ENCODE assay signal across 10 mouse cellular contexts in the genomic region with DNA sequence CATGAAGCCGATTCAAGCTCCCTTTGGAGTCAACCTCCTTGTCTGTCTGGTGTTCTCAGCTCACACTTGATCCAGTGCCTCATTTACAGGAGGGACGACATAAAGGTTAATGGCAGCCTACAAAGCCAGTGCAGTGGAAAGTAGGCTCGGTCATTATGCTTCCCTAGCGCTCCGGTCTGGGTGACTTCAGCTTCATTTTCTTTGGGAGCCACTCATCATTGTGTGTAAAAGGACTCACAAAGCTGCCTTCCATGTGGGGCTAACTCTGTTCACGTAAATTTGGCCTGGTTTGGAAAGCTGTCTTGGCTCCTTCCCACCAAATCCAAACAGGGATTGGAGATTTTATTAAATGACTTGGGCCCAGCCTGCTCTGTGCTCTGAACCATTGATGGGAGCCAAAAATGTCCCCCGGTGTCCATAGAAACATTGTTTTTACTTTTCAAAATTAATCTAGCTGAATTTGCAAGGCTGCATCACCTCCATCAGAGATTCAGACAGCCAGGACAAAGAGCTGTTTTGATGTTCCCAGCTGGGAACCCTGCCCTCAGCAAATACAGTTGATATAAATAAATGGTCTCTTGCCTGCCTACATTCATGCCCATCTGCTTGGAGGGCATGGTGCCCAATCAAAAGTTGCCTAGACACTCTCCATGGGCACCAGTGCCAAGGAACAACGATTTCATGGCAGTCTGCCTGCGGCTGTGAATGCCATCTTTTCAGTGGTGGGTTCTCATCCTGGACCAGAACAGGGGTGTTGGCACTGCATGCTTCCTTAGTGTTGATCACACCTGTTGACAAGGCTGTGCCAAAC.
DNase-seq lines count a peak whose midpoint lies in the region; ATAC-seq and TF ChIP-seq lines count a peak whose summit lies in the region.
"Had no signal": no experiment of that assay in that cellular context is flagged by ENCODE, and none has a peak within 500 bp of the region (broad histone marks: within the 10 kb centered on the region; RNA-seq: fewer than 3 reads in every experiment).

No protein-coding gene starts in this region.

- ATAC-seq in liver, embryonic 12.5 days, result no peak

- H3K4me1 ChIP-seq in liver, embryonic 12.5 days, result no peaks in the 10 kb centered on the region
- H3K4me1 ChIP-seq in lung, adult 2 months (ENCODE audit: control insufficient read depth, insufficient read depth, low read length), result no peaks in the 10 kb centered on the region

- no peak overlapping the region for H3K9ac ChIP-seq in liver, embryonic 12.5 days

- no peaks in the 10 kb centered on the region for H3K27me3 ChIP-seq in liver, embryonic 12.5 days (replicated peaks)

- no peak for TF ChIP-seq POLR2A in lung, adult 2 months (IDR thresholded peaks at IDR 0.05; ENCODE audit: borderline replicate concordance, extremely low read depth, low read depth, low read length)

- no peak overlapping the region for H3K4me3 ChIP-seq in liver, embryonic 12.5 days
- no peak overlapping the region for H3K4me3 ChIP-seq in lung, adult 2 months (replicated peaks; ENCODE audit: extremely low read depth, low read depth, low read length)

- no peak overlapping the region for H3K27ac ChIP-seq in liver, embryonic 12.5 days

- 76% methylated on average over 9 of the region's 9 CpGs for WGBS in liver, embryonic 12.5 days (ENCODE audit: insufficient replicate concordance)
- WGBS in lung, adult 2 months, result 79% methylated on average over 9 of the region's 9 CpGs

- peak; percentile 19 for DNase-seq in retina, postnatal 7 days (ENCODE audit: low read depth, low spot score)
- DNase-seq in retina, embryonic 14.5 days (ENCODE audit: low spot score), result no peak
- DNase-seq in frontal cortex, postnatal 14 days (ENCODE audit: low spot score in 2 of 2), result peak; percentile 64 to 75
- DNase-seq in left cerebral cortex, adult 8-10 months (ENCODE audit: low spot score in 2 of 2), result peak; percentile 33 to 63
- no peak for DNase-seq in thymus, adult 18-20 months
- no peak for DNase-seq in lung, adult 2 months
- DNase-seq in spleen, postnatal 36 days (ENCODE audit: low spot score in 2 of 2), result no peak
- DNase-seq: kidney, adult 8-10 months had no signal

- 0 out of 2 replicates have a peak, but pooled peaks cover 3% of the 10 kb centered on the region for H3K9me3 ChIP-seq in liver, embryonic 12.5 days (replicated peaks)

- no peak overlapping the region for H3K4me2 ChIP-seq in liver, embryonic 12.5 days

- no peak for TF ChIP-seq CTCF in lung, adult 2 months (IDR thresholded peaks at IDR 0.05; ENCODE audit: insufficient read depth, low read length)

- no peaks in the 10 kb centered on the region for H3K36me3 ChIP-seq in liver, embryonic 12.5 days
- H3K36me3 ChIP-seq: G1E had no signal

Comparison
In these comparisons a context has a peak if more than half of its experiments do, and no peak if none do; other contexts are left out.
1. DNase-seq: peak in retina, postnatal 7 days (single experiment), frontal cortex, postnatal 14 days (2 of 2) and left cerebral cortex, adult 8-10 months (2 of 2); none in retina, embryonic 14.5 days (single experiment), thymus, adult 18-20 months (0 of 2), lung, adult 2 months (single experiment) and spleen, postnatal 36 days (0 of 2).